Mouse (Mus musculus) stomach, embryonic 14.5 days (tissue): ENCODE results near the gene Mapk10. TPM values are rescaled to one million over a fixed set of nuclear protein-coding genes. Genes with fewer than 3 reads are reported as not detected.
"Not testable (repeated sequence)": the region's sequence is repeated elsewhere in the genome, so short reads cannot be mapped to it uniquely, and the experiment has no call there.

Experiments
- ATAC-seq: fragments of 200-750 bp; cut with Nextera tagmentation; 2 replicates; pipeline ENCODE4 v1.8.0; 2017; ENCODE audit warnings: low read depth, moderate TSS enrichment; ENCODE audit not compliant: insufficient number of reproducible peaks, insufficient read depth, low FRiP score
- H3K27ac ChIP-seq: fragments of 300-500 bp; sonication (generic); 2 replicates; pipeline ENCODE4 v1.5.1; 2014; ENCODE audit warnings: mild to moderate bottlenecking, low read length, moderate library complexity, mixed read lengths
- H3K27me3 ChIP-seq: fragments of 300-500 bp; sonication (generic); 2 replicates; pipeline ENCODE4 v1.6.1; 2014; ENCODE audit warnings: low read length, control low read depth, mixed read lengths; ENCODE audit not compliant: control insufficient read depth, insufficient read depth
- H3K36me3 ChIP-seq: fragments of 300-500 bp; sonication (generic); 2 replicates; pipeline ENCODE4 v1.6.1; 2014; ENCODE audit warnings: mild to moderate bottlenecking, control low read depth, low read length, moderate library complexity, mixed read lengths; ENCODE audit not compliant: control insufficient read depth, insufficient read depth
- H3K4me1 ChIP-seq: fragments of 300-500 bp; sonication (generic); 2 replicates; pipeline ENCODE4 v1.6.1; 2014; ENCODE audit warnings: low read length, control low read depth, mixed read lengths; ENCODE audit not compliant: control insufficient read depth, insufficient read depth
- H3K4me2 ChIP-seq: fragments of 300-500 bp; sonication (generic); replicated peaks from 2 replicates; pipeline ENCODE4 v1.6.1; 2014; ENCODE audit warnings: low read depth, low read length, control low read depth
- H3K4me3 ChIP-seq: fragments of 300-500 bp; sonication (generic); 2 replicates; pipeline ENCODE4 v1.5.1; 2014; ENCODE audit warnings: low read depth, low read length, control low read depth
- H3K9ac ChIP-seq: fragments of 300-500 bp; sonication (generic); replicated peaks from 2 replicates; pipeline ENCODE4 v1.6.1; 2014; ENCODE audit warnings: low read depth, mild to moderate bottlenecking, control low read depth, low read length, moderate library complexity, mixed read lengths
- H3K9me3 ChIP-seq: fragments of 300-500 bp; sonication (generic); 2 replicates; pipeline ENCODE4 v1.6.1; 2016; ENCODE audit warnings: low read depth, low read length, control low read depth; ENCODE audit not compliant: control insufficient read depth
- WGBS: fragments of 180-500 bp; shearing (Covaris S2); extraction: QIAGEN DNeasy Blood & Tissue Kit; methylation state at CpG from one replicate; pipeline ENCODE4 v1.1.7; 2014; 5-methylcytosine and 5-hydroxymethylcytosine counted together
- polyA plus RNA-seq: library from polyadenylated mRNA; unstranded; fragments of >200 nt; fragmentation: Nextera tagmentation; extraction: Ambion mirVana; gene quantifications from 2 replicates; pipeline ENCODE4 v1.2.1, GENCODE M21; 2014

Gene Mapk10
- polyA plus RNA-seq, 1 experiment from 2014 or later: 12.7 TPM

- Histone ChIP-seq H3K36me3 (no peaks in the 10 kb centered on the region), H3K4me1 (no peaks in the 10 kb centered on the region), H3K27me3 (no peaks in the 10 kb centered on the region), H3K4me2 (no peak overlapping the region), H3K27ac (no peak overlapping the region), H3K4me3 (no peak overlapping the region), H3K9me3 (no peaks in the 10 kb centered on the region), H3K9ac (no peak overlapping the region)
- WGBS: 78% methylated on average over 3 of the region's 3 CpGs
- ATAC-seq: no peak
These were observed 258.2 kb downstream of the Mapk10 start for GRCm38 (mm10) chr5:102952918-102953317.

DNA sequence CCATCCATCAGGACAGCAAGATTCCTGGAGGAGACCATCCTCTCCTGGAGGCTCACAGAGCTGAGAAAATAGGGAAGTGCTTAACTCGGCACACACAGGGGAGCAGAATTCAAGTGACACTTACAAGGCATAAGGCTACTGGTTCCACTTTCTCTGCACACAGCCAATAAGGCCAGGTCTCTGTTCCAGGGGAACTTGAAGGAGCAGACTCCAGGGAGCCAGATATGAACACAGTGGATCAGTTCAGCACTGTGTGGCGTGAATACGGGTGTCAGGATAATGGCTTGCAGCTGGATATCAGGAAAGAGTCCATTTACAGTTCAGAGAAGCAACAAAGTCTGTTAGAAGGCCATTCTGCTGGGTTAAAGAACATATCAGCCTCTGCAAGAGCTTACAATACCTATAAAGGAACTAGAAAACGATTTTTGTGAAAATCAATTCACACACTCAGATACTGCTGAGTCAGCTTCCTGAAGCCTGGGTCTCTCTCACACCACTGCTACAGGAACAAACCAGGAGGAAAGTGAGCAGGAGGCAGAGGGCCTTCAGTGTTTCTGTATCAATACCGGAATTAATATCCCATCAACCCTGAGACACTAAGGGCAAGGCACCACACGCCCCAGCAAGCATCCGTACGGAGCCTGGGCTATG lies 263.9 kb downstream of the Mapk10 start:
- Histone ChIP-seq H3K36me3 (no peaks in the 10 kb centered on the region), H3K27me3 (no peaks in the 10 kb centered on the region), H3K4me2 (0 out of 2 replicates have a peak overlapping the region, but pooled peaks have one; percentile 12), H3K4me1 (peaks cover 4% of the 10 kb centered on the region; the same call in 1 of the 2 replicates), H3K4me3 (no peak overlapping the region), H3K9ac (no peak overlapping the region), H3K9me3 (no peaks in the 10 kb centered on the region), H3K27ac (peak overlapping the region; percentile 27; the same call in 1 of the 2 replicates)
- WGBS: 57% methylated on average over 8 of the region's 8 CpGs
- ATAC-seq: 0 out of 2 replicates have a peak, but pooled peaks have one; percentile 37

DNA sequence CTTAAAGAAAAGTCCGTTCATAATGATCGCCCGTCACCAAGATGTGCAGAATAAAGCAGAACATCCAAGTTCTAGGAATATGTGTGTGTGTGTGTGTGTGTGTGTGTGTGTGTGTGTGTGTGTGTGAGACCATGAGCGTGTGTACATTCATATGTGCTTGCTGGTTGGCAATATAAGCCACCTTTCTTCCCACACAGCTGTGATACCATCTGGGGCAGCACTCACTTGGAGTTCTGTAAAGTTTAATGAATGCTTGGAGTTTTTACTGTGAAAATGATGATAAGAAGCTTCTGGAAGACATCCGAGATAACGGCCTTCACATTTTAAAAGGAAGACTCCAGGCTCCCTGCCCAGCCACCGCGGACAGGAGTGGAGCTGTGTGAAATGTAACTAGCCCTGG lies 264.5 kb downstream of the Mapk10 start:
- H3K9ac ChIP-seq: no peak overlapping the region
- 0 out of 2 replicates have a peak overlapping the region, but pooled peaks have one; percentile 12 for H3K4me2 ChIP-seq
- no peaks in the 10 kb centered on the region for H3K27me3 ChIP-seq
- no peak for ATAC-seq
- 69% methylated on average over 8 of the region's 8 CpGs for WGBS
- no peak overlapping the region for H3K4me3 ChIP-seq
- no peaks in the 10 kb centered on the region for H3K9me3 ChIP-seq
- peak overlapping the region; percentile 27; the same call in 1 of the 2 replicates for H3K27ac ChIP-seq
- H3K4me1 ChIP-seq: peaks cover 4% of the 10 kb centered on the region; the same call in 1 of the 2 replicates
- H3K36me3 ChIP-seq: no peaks in the 10 kb centered on the region

DNA sequence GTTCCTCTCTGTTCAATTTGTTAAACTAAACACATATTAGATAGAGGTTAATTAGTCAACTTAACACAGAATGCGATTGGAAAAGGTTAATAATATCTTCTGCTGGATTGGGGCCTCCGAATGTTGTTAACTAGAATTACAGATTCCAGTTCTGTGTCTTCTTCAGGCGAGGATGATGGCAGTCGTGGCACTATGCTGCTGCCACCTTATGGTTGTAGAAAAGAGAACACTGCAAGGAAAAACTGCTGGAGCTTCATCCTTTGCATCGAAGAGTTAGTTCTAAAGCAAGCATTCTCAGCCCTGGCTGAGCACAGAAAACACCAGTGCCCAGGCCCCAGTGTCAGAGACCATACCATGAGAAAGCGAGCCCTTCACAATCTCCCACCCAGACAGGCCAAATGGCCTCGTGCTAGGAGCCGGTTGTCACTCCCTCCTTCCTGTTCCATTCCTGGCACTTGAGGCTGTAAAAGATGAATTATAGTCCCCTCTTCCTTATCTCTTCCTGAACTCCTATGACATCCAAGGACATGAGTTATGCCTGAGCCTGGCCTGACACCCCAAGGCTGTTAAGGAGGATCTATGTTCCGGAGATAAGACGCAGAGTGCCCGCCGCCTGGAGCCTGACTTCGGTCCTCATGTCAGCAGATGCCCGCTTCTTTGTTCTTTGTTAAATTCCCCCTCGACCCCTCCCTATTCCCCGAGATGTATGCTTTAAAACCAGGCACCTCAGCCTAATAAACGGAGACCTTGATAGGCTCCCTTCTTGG lies 267.1 kb downstream of the Mapk10 start:
- not testable (repeated sequence) for H3K9ac ChIP-seq

GRCm38 (mm10) chr5:102930161-102930560 lies 281.0 kb downstream of the Mapk10 start:
- 50% methylated on average over 6 of the region's 6 CpGs for WGBS
- H3K4me1 ChIP-seq: no peaks in the 10 kb centered on the region
- H3K4me3 ChIP-seq: no peak overlapping the region
- 0 out of 2 replicates have a peak overlapping the region, but pooled peaks have one; percentile 4 for H3K27ac ChIP-seq
- H3K4me2 ChIP-seq: no peak overlapping the region
- H3K36me3 ChIP-seq: no peaks in the 10 kb centered on the region
- no peak overlapping the region for H3K9ac ChIP-seq
- ATAC-seq: no peak
- no peaks in the 10 kb centered on the region for H3K9me3 ChIP-seq
- H3K27me3 ChIP-seq: no peaks in the 10 kb centered on the region

More for the DNA sequence above, 267.1 kb downstream of the Mapk10 start:
- WGBS: 75% methylated on average over 17 of the region's 17 CpGs
- not testable (repeated sequence) for H3K36me3 ChIP-seq, H3K4me1 ChIP-seq, H3K4me2 ChIP-seq, H3K9me3 ChIP-seq, H3K4me3 ChIP-seq, ATAC-seq, H3K27ac ChIP-seq, H3K27me3 ChIP-seq

GRCm38 (mm10) chr5:102926786-102927185 lies 284.3 kb downstream of the Mapk10 start:
- WGBS: 79% methylated on average over 5 of the region's 5 CpGs
- Histone ChIP-seq H3K27me3 (no peaks in the 10 kb centered on the region), H3K9ac (no peak overlapping the region), H3K4me3 (no peak overlapping the region), H3K36me3 (no peaks in the 10 kb centered on the region), H3K4me1 (no peaks in the 10 kb centered on the region), H3K4me2 (no peak overlapping the region), H3K27ac (no peak overlapping the region), H3K9me3 (no peaks in the 10 kb centered on the region)
- ATAC-seq: no peak

DNA sequence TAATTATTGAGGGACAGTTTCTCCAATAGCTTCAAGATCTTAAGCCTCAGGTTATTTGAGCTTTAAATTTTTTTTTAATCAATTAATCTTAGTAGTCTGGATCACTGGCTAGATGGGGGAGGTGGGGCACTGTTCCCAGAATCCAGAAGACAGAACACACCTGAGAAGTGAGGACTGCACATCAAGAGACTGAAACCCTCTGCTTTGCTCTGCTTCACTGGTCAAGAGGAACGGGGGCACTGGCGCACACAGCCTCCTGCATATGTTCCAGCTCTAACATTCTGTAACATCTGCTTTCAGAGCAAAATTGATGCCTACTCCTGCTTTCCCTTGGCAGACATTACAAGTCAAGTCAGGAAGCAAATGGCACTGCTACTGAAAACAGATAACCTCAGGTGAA lies 290.9 kb downstream of the Mapk10 start:
- Histone ChIP-seq H3K4me1 (no peaks in the 10 kb centered on the region), H3K4me3 (no peak overlapping the region), H3K36me3 (no peaks in the 10 kb centered on the region), H3K9me3 (no peaks in the 10 kb centered on the region), H3K9ac (no peak overlapping the region), H3K27ac (no peak overlapping the region), H3K27me3 (no peaks in the 10 kb centered on the region), H3K4me2 (no peak overlapping the region)
- no peak for ATAC-seq
- 79% methylated on average over 2 of the region's 2 CpGs for whole genome bisulfite sequencing

DNA sequence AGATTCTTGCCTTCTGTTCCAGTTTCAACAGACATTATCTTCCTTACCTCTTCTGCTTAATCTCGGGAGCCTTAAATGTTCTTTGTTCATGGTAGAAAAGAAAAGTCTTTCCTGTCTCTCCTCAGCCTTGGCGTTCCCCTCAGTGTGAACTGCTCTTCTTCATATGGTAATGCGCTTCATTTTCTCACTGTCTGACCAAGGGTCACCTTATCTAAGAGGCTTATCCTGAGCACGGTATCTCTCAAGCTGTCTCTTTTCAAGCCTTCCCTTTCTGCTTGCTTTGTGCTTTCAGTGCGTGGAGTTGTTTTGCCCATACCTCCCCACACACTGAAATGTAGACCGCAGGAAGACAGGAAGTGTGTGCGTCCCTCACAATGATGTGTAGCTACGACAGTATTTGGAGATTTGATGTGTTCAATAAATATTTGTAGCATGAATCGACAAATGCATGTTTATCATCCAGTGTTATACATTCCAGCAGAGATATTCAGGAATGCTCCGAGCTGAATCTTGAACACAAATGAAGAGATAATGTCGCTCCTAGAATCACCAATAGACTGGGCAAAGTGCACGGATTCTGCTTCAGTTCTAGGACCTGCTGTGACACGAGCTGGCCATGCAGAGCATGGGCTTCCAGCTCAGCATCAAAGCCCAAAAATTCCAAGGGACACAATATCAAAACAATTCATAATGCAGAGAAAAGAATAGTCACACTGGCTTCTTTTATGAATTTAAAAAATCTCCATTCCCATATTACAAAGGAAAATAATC lies 305.5 kb downstream of the Mapk10 start:
- Histone ChIP-seq H3K4me1 (no peaks in the 10 kb centered on the region), H3K36me3 (no peaks in the 10 kb centered on the region), H3K4me2 (no peak overlapping the region), H3K9ac (no peak overlapping the region), H3K27me3 (no peaks in the 10 kb centered on the region), H3K9me3 (no peaks in the 10 kb centered on the region), H3K4me3 (no peak overlapping the region), H3K27ac (no peak overlapping the region)
- 47% methylated on average over 13 of the region's 13 CpGs for whole genome bisulfite sequencing
- no peak for ATAC-seq
